Mouse (Mus musculus) stomach, postnatal 0 days (tissue): ENCODE results near the gene Zfhx3. TPM values are rescaled to one million over a fixed set of nuclear protein-coding genes. Genes with fewer than 3 reads are reported as not detected.

Source experiments
- ATAC-seq: fragments of 200-750 bp; cut with Nextera tagmentation; 2 replicates; pipeline ENCODE4 v1.8.0; 2017; ENCODE audit not compliant: low FRiP score, low TSS enrichment
- DNase-seq: peaks from one replicate; pipeline ENCODE4 v3.0.0-alpha.2; 2016; ENCODE audit warnings: low spot score
- H3K27ac ChIP-seq: fragments of 300-500 bp; sonication (generic); replicated peaks from 2 replicates; pipeline ENCODE4 v1.5.1; 2014; ENCODE audit warnings: mild to moderate bottlenecking, control low read depth
- H3K27me3 ChIP-seq: fragments of 300-500 bp; sonication (generic); 2 replicates; pipeline ENCODE4 v1.6.1; 2014; ENCODE audit warnings: low read length; ENCODE audit not compliant: control insufficient read depth, insufficient read depth
- H3K36me3 ChIP-seq: fragments of 300-500 bp; sonication (generic); 2 replicates; pipeline ENCODE4 v1.6.1; 2014; ENCODE audit warnings: low read length, mixed read lengths; ENCODE audit not compliant: control insufficient read depth, insufficient read depth
- H3K4me1 ChIP-seq: fragments of 300-500 bp; sonication (generic); replicated peaks from 2 replicates; pipeline ENCODE4 v1.6.1; 2014; ENCODE audit warnings: antibody characterized with exemption; ENCODE audit not compliant: control insufficient read depth, insufficient read depth
- H3K4me2 ChIP-seq: fragments of 300-500 bp; sonication (generic); replicated peaks from 2 replicates; pipeline ENCODE4 v1.6.1; 2014; ENCODE audit warnings: low read depth, mild to moderate bottlenecking, control low read depth, moderate library complexity
- H3K4me3 ChIP-seq: fragments of 300-500 bp; sonication (generic); 2 replicates; pipeline ENCODE4 v1.5.1; 2014; ENCODE audit warnings: low read depth, low read length, control low read depth
- H3K9ac ChIP-seq: fragments of 300-500 bp; sonication (generic); 2 replicates; pipeline ENCODE4 v1.6.1; 2014; ENCODE audit warnings: mild to moderate bottlenecking, low read length, control low read depth, mixed read lengths
- H3K9me3 ChIP-seq: fragments of 300-500 bp; sonication (generic); 2 replicates; pipeline ENCODE4 v1.6.1; 2016; ENCODE audit warnings: low read length; ENCODE audit not compliant: control insufficient read depth
- CTCF ChIP-seq: IDR thresholded peaks from 2 replicates; pipeline ENCODE4 v1.5.1; 2016; ENCODE audit warnings: antibody characterized with exemption, low read depth, mild to moderate bottlenecking, moderate library complexity
- EP300 ChIP-seq: optimal IDR thresholded peaks from 2 replicates; pipeline ENCODE3; 2016; ENCODE audit warnings: antibody characterized with exemption
- WGBS: fragments of 180-500 bp; shearing (Covaris S2); extraction: QIAGEN DNeasy Blood & Tissue Kit; methylation state at CpG from one replicate; pipeline ENCODE4 v1.1.7; 2014; 5-methylcytosine and 5-hydroxymethylcytosine counted together
- polyA plus RNA-seq: library from polyadenylated mRNA; unstranded; fragments of >200 nt; fragmentation: Nextera tagmentation; extraction: Ambion mirVana; gene quantifications from 2 replicates; pipeline ENCODE4 v1.2.1, GENCODE M21; 2015

Gene Zfhx3
- polyA plus RNA-seq, 1 experiment from 2014 or later = 4.6 TPM

- no peak for DNase-seq
- no peaks in the 10 kb centered on the region for H3K36me3 ChIP-seq
- peaks cover 8% of the 10 kb centered on the region for H3K27me3 ChIP-seq
- H3K9me3 ChIP-seq = no peaks in the 10 kb centered on the region
- no peak for ATAC-seq
- H3K9ac ChIP-seq = no peak overlapping the region
- no peak for TF ChIP-seq CTCF
- no peak for TF ChIP-seq EP300
- 32% methylated on average over 13 of the region's 13 CpGs for WGBS
- H3K4me2 ChIP-seq = no peak overlapping the region
- peaks cover 5% of the 10 kb centered on the region for H3K4me1 ChIP-seq
- H3K4me3 ChIP-seq = no peak overlapping the region
- no peak overlapping the region for H3K27ac ChIP-seq
Measured at GRCm38 (mm10) chr8:108697589-108697988, 755.1 kb downstream of the Zfhx3 start.

GRCm38 (mm10) chr8:108698101-108698660 lies 755.7 kb downstream of the Zfhx3 start:
- WGBS = 50% methylated on average over 5 of the region's 5 CpGs
- peaks cover 5% of the 10 kb centered on the region for H3K4me1 ChIP-seq
- DNase-seq = no peak
- H3K4me2 ChIP-seq = no peak overlapping the region
- H3K9me3 ChIP-seq = no peaks in the 10 kb centered on the region
- H3K9ac ChIP-seq = no peak overlapping the region
- H3K36me3 ChIP-seq = no peaks in the 10 kb centered on the region
- H3K27ac ChIP-seq = no peak overlapping the region
- peaks cover 8% of the 10 kb centered on the region for H3K27me3 ChIP-seq
- TF ChIP-seq CTCF (no peak), EP300 (no peak)
- no peak for ATAC-seq
- H3K4me3 ChIP-seq = no peak overlapping the region

GRCm38 (mm10) chr8:108699011-108699410 lies 756.6 kb downstream of the Zfhx3 start:
- Histone ChIP-seq H3K36me3 (no peaks in the 10 kb centered on the region), H3K27ac (no peak overlapping the region), H3K9ac (no peak overlapping the region), H3K4me1 (peaks cover 5% of the 10 kb centered on the region), H3K9me3 (no peaks in the 10 kb centered on the region), H3K4me2 (peak overlapping the region; percentile 24; the same call in 1 of the 2 replicates), H3K4me3 (no peak overlapping the region), H3K27me3 (peaks cover 8% of the 10 kb centered on the region)
- 32% methylated on average over 3 of the region's 3 CpGs for WGBS
- TF ChIP-seq CTCF (no peak), EP300 (no peak)
- ATAC-seq = no peak
- DNase-seq = no peak

- Histone ChIP-seq H3K4me2 (peak overlapping the region; percentile 24), H3K27me3 (peaks cover 8% of the 10 kb centered on the region), H3K4me3 (0 out of 2 replicates have a peak overlapping the region, but pooled peaks have one; percentile 8), H3K9ac (no peak overlapping the region), H3K4me1 (peaks cover 5% of the 10 kb centered on the region), H3K36me3 (no peaks in the 10 kb centered on the region), H3K27ac (no peak overlapping the region), H3K9me3 (no peaks in the 10 kb centered on the region)
- 29% methylated on average over 23 of the region's 23 CpGs for WGBS
- no peak for DNase-seq
- ATAC-seq = no peak
- no peak for TF ChIP-seq CTCF
- no peak for TF ChIP-seq EP300
Measured at GRCm38 (mm10) chr8:108699454-108700345, 757.3 kb downstream of the Zfhx3 start.

- Histone ChIP-seq H3K9ac (no peak overlapping the region), H3K4me2 (peak overlapping the region; percentile 11; the same call in 1 of the 2 replicates), H3K27ac (no peak overlapping the region), H3K27me3 (peaks cover 1% of the 10 kb centered on the region), H3K36me3 (no peaks in the 10 kb centered on the region), H3K4me1 (no peaks in the 10 kb centered on the region), H3K9me3 (no peaks in the 10 kb centered on the region), H3K4me3 (0 out of 2 replicates have a peak overlapping the region, but pooled peaks have one; percentile 4)
- ATAC-seq = no peak
- DNase-seq = no peak
- WGBS = 62% methylated on average over 7 of the region's 7 CpGs
- TF ChIP-seq CTCF (no peak), EP300 (no peak)
Measured at GRCm38 (mm10) chr8:108701381-108702175, 759.1 kb downstream of the Zfhx3 start.
